Mouse (Mus musculus): ENCODE measurements around the gene Map3k5.

DNA sequence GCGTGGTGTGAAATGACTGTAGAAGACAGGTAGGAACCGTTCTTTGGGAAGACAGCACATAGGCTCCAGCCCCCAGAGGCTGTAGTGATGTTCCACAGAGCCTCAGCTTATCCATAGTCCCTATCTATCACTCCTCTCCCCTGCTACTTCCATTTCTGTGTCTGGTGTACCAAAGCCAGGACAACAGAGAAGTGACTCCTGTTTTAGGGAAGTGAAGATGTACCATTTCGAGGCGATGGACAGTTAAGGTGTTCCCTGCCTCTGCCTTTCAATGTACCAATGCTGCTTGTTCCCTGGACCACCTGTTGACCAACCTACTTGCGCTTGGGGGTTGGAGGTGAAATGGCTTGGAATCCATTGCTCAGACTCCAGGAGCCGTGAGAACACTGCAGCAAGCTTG is 75.0 kb downstream of the Map3k5 start:
- TF ChIP-seq CTCF (IDR thresholded peaks at IDR 0.05; ENCODE audit: extremely low read depth, insufficient read length, insufficient replicate concordance, low read depth, low read length): no peak
- no peak for TF ChIP-seq POLR2A (IDR thresholded peaks at IDR 0.05; ENCODE audit: low read depth, low read length)
